Mouse (Mus musculus) common myeloid progenitor, adult 5-6 weeks (primary cell): ENCODE measurements around the gene Tradd. TPM values are rescaled to one million over a fixed set of nuclear protein-coding genes. Genes with fewer than 3 reads are reported as not detected.
A peak's percentile ranks its signal among the peaks of the same experiment; 100 is the strongest.
"Not testable (repeated sequence)": the region's sequence is repeated elsewhere in the genome, so short reads cannot be mapped to it uniquely, and the experiment has no call there.

ENCODE experiments used
- ATAC-seq: replicated peaks from 2 replicates; pipeline ENCODE4 v1.8.0; 2016; ENCODE audit warnings: low read depth, mild to moderate bottlenecking, moderate TSS enrichment, inconsistent platforms; ENCODE audit not compliant: poor library complexity, severe bottlenecking
- total RNA-seq: library from RNA; stranded (forward); fragments of 200-1000, 187-1606 nt; gene quantifications from 2 replicates; pipeline ENCODE4 v1.2.3, GENCODE M21; 2017

The Tradd gene
- total RNA-seq, 1 experiment from 2014 or later: 19.1 TPM

GRCm38 (mm10) chr8:105252680-105253537 lies 11.5 kb downstream of the Tradd start:
- no peak for ATAC-seq

- no peak for ATAC-seq
Measured at GRCm38 (mm10) chr8:105251954-105252353, 12.5 kb downstream of the Tradd start.

- no peak for ATAC-seq
Measured at GRCm38 (mm10) chr8:105241016-105241415, 23.4 kb downstream of the Tradd start.

GRCm38 (mm10) chr8:105237442-105238142 lies 26.8 kb downstream of the Tradd start:
- peak; percentile 42 for ATAC-seq

GRCm38 (mm10) chr8:105235206-105235605 lies 29.2 kb downstream of the Tradd start:
- no peak for ATAC-seq

- ATAC-seq: no peak
Measured at GRCm38 (mm10) chr8:105233126-105233935, 31.1 kb downstream of the Tradd start.

- ATAC-seq: not testable (repeated sequence)
Measured at GRCm38 (mm10) chr8:105232321-105232693, 32.1 kb downstream of the Tradd start.

- ATAC-seq: 0 out of 2 replicates have a peak, but pooled peaks have one; percentile 36
Measured at GRCm38 (mm10) chr8:105231503-105232320, 32.7 kb downstream of the Tradd start.

GRCm38 (mm10) chr8:105225917-105226316 lies 38.5 kb downstream of the Tradd start:
- ATAC-seq: peak; percentile 29; the same call in 1 of the 2 replicates

GRCm38 (mm10) chr8:105225272-105225593 lies 39.2 kb downstream of the Tradd start:
- ATAC-seq: no peak

GRCm38 (mm10) chr8:105224413-105225271 lies 39.8 kb downstream of the Tradd start, which contains the start of gene D230025D16Rik:
D230025D16Rik (plus strand) TSS chr8:105225145.
- ATAC-seq: peak; percentile 94

GRCm38 (mm10) chr8:105223850-105224249 lies 40.6 kb downstream of the Tradd start:
- no peak for ATAC-seq

GRCm38 (mm10) chr8:105217926-105218522 lies 46.4 kb downstream of the Tradd start:
- peak; percentile 80 for ATAC-seq

GRCm38 (mm10) chr8:105214104-105214503 lies 50.3 kb downstream of the Tradd start:
- ATAC-seq: no peak

GRCm38 (mm10) chr8:105209153-105210110 lies 55.0 kb downstream of the Tradd start:
- no peak for ATAC-seq
